ENCODE assay signal across 11 mouse cellular contexts in the genomic region with DNA sequence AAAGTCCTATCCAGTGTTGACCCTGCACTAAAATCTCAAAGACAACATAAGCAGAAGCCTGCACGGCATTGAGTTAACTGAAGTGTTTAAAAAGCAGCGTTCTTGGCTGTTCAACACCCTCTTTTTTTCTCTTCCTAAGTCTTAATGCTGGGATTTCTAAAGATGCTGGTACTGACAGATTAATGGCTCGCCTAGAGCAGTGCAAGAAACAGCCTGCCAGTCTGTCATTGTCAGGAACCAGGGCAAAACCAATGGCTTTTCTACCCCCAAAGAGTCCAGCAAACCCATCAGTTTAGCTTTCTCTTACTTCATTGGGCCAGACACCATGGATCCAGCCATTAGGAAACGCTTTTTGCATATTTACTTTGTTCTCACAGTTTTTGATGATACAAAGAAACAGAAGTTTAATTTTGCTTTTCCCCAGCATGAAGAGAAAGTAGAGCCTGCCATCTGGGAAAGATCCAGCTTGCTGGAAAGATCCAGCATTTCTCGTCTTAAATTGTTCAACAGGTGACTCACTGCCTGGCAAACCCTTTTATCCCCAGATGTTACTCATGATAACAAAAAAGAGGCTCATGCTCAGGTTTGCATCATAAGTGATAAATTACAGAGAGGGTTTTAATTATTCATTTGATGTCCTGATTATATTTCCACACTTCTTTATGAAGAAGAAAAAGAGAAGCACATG.
A peak's percentile ranks its signal among the peaks of the same experiment; 100 is the strongest.
DNase-seq lines count a peak whose midpoint lies in the region.
"Had no signal": no experiment of that assay in that cellular context is flagged by ENCODE, and none has a peak within 500 bp of the region (broad histone marks: within the 10 kb centered on the region; RNA-seq: fewer than 3 reads in every experiment).

No protein-coding gene starts in this region.

- no peaks in the 10 kb centered on the region for H3K27me3 ChIP-seq in heart, embryonic 10.5 days (ENCODE audit: insufficient read depth, poor library complexity, severe bottlenecking)
- H3K27me3 ChIP-seq: lung, embryonic 15.5 days; midbrain, embryonic 12.5 days had no signal

- intact Hi-C loops in left cerebral cortex, postnatal 14 days (cut with DNase I), result no loop called here

- H3K27ac ChIP-seq in heart, embryonic 10.5 days, result no peak overlapping the region
- H3K27ac ChIP-seq: lung, embryonic 15.5 days; midbrain, embryonic 12.5 days had no signal

- no peak overlapping the region for H3K4me3 ChIP-seq in heart, embryonic 10.5 days
- H3K4me3 ChIP-seq: lung, embryonic 15.5 days; midbrain, embryonic 12.5 days had no signal

- H3K4me1 ChIP-seq in heart, embryonic 10.5 days, result no peaks in the 10 kb centered on the region
- H3K4me1 ChIP-seq: lung, embryonic 15.5 days had no signal

- DNase-seq in left cerebral cortex, postnatal 14 days (ENCODE audit: low spot score in 2 of 2), result peak; percentile 19 to 35
- DNase-seq in left cerebral cortex, adult 8-10 months (ENCODE audit: low spot score in 2 of 2), result no peak
- peak; percentile 25 for DNase-seq in adipocyte (ENCODE audit: low spot score)
- peak; percentile 17 for DNase-seq in gastrocnemius, adult 18-20 months (ENCODE audit: low spot score)
- peak; percentile 11 for DNase-seq in skeletal muscle tissue, adult 2 months (ENCODE audit: low read depth, low spot score)
- no peak for DNase-seq in cerebellum, adult 18-20 months
- no peak for DNase-seq in heart, embryonic 10.5 days (ENCODE audit: low spot score)
- DNase-seq: cerebellum, postnatal 25 days; kidney, postnatal 25 days had no signal

- no peaks in the 10 kb centered on the region for H3K9me3 ChIP-seq in heart, embryonic 10.5 days
- H3K9me3 ChIP-seq: lung, embryonic 15.5 days; midbrain, embryonic 12.5 days had no signal

- H3K36me3 ChIP-seq in heart, embryonic 10.5 days, result no peaks in the 10 kb centered on the region
- H3K36me3 ChIP-seq: lung, embryonic 15.5 days; midbrain, embryonic 12.5 days had no signal

- 76% methylated on average over 5 of the region's 5 CpGs for WGBS in heart, embryonic 10.5 days

Comparison
In these comparisons a context has a peak if more than half of its experiments do, and no peak if none do; other contexts are left out.
1. DNase-seq: peak in left cerebral cortex, postnatal 14 days (2 of 2), adipocyte (single experiment), gastrocnemius, adult 18-20 months (single experiment) and skeletal muscle tissue, adult 2 months (single experiment); none in left cerebral cortex, adult 8-10 months (0 of 2), cerebellum, adult 18-20 months (0 of 2) and heart, embryonic 10.5 days (single experiment).